Mouse (Mus musculus) ovary, postnatal 14 days (tissue): ENCODE data around the gene Tbrg4.

Source experiments
- DNase-seq: peaks from one replicate; pipeline ENCODE4 v3.0.0; 2022; ENCODE audit warnings: low spot score

The Tbrg4 gene

GRCm38 (mm10) chr11:6623704-6624103 lies 2.2 kb downstream of the Tbrg4 start:
- DNase-seq, result no peak

- DNase-seq, result no peak
Observed at GRCm38 (mm10) chr11:6615250-6616205, 10.3 kb downstream of the Tbrg4 start.

DNA sequence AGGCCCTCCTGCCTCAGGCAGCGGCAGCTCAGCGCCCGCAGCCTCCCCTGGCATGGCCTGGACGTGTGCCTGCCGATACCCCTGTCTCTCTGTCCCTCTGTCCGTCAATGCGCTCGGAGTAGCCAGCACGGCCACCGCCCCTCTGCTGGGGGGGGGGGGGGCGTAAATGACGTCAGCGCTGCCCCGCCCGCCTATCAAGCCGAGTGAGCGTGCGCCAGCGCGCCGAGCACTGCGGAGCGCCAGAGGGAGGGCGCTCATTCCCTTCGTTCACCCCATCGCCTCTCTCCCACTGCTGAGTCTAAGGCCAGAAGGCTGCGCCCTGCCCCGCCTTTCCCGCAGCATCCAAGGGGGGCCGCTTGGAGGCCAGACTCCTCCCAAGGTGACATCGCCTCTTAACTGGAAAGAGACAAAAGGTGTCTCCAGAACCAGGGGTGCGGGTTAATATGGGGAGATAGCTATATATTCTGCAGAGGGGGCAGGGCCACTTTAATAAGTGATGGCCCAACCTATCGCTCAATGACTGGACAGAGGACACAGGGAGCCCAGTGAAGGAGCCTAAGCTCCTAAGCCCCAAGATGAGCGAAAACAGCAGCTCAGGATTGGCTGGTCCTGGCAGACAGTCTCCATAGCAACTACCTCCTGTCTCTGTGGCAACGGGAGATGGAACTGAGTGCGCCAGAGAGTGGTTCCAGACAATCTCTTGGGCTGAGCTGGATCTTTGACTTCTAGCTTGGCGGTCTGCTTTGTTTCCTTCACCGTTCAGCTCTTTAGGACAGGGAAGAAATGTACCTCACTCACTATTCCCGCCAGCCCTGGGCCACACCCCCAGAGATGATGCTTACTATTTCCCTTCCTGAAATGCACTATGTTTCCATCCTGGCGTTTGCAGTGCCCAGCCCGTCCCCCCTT lies 20.1 kb downstream of the Tbrg4 start, which contains the start of gene Nacad:
TSS of gene Nacad (minus strand) at position 563 of the 909 bp plus-strand sequence.
- no peak for DNase-seq

DNA sequence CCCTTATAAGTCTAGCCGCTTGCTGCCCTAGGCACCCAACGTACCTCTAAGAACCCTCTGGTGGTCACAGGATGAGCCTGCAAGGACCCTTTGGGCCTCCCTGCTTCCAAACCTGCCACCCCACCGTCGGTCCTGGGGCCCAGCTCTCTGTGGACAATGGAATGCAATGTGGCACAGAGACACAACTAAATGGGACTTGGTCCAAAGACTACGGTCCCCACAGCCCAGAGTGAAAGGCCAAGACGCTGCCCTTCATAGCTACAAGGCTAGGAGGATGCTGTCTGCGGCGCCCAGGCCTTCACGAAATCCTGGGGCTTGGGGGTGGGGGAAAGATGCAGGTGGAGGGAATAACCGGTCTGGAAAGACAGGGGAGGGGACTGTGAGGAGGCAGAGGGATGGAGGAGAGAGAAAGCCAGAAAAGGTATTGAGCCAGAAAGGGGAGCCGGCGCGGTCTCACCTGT lies 20.8 kb downstream of the Tbrg4 start:
- no peak for DNase-seq

GRCm38 (mm10) chr11:6604604-6604936 lies 21.3 kb downstream of the Tbrg4 start:
- no peak for DNase-seq

- DNase-seq, result no peak
Observed at GRCm38 (mm10) chr11:6603887-6604603, 21.8 kb downstream of the Tbrg4 start.

DNA sequence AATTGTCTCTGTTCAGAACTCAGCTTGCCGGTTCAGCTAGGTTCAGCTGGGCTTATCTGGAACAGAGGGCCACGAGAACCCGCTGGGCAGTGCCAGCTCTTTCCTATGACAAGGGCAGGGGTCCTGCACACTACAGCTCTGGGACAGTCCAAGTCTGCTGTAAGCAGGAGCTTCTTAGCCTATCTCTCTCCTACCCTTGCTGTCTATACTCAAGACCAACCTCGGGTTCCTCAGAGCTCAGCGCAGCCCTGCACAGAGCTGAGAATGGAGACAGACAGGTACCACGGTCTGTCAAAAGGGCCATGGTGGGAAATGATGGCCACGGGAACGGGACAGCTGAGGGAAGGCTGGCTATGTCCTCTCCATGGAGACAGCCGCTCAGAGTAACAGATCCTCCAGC lies 22.6 kb downstream of the Tbrg4 start:
- no peak for DNase-seq

- DNase-seq, result no peak
Observed at GRCm38 (mm10) chr11:6602662-6603061, 23.2 kb downstream of the Tbrg4 start.

DNA sequence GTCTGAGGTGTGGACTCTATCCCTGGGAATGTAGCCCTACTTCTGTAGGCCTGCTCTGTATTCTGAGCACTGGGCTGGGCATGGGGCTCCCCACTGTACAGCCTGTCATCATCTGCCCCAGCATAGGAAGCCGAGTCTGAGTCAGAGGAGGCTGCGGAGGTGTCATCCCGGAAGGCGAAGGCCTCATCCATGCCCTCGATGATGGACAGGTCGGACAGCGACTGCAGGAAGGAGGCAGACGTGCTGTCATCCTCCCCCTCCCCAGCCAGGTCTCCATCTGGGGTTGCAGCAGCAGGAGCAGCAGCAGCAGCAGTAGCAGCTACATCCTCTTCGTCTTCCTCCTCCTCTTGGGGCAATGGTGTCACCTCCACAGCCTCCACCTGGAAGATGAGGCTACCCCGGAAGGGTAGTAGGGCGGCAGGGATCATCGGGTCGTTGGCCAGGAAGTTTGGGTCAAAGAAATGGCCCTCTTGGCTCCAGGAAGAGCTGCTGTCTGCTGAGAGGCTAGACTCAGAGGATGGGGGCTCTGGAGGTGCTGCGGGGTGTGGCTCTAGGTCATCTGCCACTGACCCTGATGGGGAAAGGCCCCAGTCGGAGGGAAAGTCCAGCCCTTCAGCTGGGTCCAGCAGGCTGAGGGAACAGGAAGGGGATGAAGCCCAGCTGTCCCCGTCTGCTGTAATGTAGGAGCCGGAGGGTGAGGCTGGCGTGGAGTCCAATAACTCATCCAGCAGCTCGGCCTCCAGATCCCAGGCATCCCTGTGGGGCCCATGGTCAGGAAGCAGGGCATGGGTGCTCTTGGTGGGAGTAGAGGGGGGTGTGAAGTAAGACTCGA lies 24.0 kb downstream of the Tbrg4 start:
- no peak for DNase-seq

GRCm38 (mm10) chr11:6600284-6600944 lies 25.5 kb downstream of the Tbrg4 start:
- no peak for DNase-seq

DNA sequence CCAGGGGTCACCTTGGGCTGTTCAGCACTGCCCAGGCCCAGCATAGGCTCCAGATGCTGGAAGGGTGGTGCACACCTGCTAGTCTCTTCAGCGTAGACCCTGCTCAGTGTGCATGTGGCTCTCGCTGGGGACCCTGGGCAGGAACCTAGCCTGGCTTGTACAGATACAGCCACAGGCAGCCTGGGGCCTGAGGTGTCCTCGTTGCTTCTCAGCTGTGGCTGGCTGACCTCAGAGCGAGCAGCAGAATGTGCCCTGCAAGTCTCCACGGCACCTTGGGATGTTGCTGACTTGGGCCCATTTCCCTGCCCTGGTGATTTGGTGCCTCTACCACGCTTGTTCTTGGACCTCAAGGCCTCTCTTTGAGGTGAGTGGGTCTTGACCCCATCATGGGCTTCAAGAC lies 26.0 kb downstream of the Tbrg4 start:
- no peak for DNase-seq

GRCm38 (mm10) chr11:6599011-6599681 lies 26.7 kb downstream of the Tbrg4 start:
- DNase-seq, result no peak

DNA sequence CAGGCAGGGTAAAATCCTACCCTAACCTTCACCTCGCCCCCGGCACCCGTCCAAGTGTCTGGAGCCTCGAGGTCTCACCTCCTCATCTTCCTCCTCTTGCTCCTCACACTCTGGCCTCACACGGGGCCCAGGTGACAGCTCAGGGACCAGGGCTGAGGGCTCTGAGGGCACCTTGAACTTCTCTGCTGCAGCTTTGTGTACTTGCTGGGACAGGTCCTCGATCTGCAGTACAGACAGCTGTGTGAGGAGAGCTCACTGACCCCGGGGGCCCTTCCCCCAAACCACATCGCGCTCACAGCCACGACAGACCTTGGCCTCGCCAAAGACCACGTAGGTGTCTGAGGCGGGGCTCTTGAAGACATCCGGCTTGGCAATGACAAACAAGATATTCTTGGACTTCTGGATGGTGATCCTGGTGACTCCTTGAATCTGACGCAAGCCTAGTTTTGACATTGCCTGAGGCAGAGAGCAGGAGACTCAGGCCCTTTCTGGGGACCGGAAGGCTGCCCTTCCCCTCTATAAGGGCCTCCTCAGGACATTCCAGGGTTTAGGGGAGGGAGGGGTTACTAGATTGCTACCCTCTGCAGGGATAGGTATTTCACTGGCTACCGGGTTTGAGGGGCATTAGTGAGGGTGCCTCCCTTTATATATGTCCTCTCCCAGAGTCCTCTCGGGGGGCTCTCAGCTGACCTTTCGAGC lies 27.5 kb downstream of the Tbrg4 start:
- no peak for DNase-seq

DNA sequence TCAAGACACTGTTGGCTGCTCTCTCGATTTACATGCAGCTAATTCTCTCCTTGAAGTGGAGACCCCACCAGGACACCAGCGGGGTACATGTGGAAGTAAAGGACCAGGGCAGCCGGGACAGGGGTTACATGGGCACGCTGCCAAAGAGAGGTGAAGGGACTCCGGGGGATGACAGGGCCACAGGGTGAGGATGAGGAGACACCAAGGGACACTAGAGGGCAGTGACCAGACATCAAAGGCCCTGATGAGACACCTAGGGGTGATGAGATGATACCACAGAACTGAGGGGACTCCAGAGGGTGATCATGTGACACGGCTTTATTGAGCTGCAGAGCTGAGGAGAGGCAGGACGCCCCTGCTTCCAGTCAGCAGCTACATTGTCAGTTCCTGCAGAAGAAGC lies 28.3 kb downstream of the Tbrg4 start:
- DNase-seq, result no peak

GRCm38 (mm10) chr11:6596616-6597015 lies 29.3 kb downstream of the Tbrg4 start:
- DNase-seq, result no peak

- DNase-seq, result no peak
Observed at GRCm38 (mm10) chr11:6596205-6596604, 29.7 kb downstream of the Tbrg4 start.

DNA sequence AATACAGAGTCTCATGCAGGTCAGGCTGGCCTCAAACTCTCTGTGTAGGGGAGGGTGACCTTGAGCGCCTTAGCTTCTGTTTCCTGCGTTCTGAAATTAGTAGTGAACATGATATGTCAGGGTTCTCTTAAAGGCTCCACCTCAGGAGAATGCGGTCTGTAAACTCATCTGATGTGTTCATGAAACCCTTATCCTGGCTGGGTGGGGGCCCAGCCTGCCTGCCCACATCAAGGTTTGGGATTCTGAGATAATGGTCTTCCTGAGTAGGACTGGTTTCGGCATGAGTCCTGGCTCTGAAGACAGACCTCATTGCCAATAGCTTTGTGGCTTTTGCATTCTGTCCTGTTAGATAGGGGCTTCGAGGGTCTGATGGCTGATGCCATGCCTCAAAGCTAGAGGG lies 30.5 kb downstream of the Tbrg4 start:
- no peak for DNase-seq

DNA sequence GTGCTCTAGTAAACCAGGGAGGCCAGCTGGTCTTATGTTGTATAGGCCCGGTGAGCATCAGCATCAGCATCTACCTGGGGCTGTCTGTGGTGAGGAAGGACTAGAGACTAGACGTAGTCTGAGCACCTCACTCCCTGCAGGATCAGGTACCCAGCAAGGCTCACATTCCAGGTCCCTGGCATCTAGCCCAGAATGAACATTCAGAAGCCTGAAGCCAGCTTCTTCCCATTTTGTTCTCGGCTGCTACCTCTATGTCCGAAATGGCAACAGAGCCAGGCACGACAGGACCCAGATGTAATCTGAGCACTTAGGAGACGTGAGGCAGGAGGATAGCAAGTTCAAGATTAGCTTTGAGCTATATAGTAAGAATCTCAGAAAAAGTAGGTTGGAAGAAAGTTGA lies 31.0 kb downstream of the Tbrg4 start:
- DNase-seq, result no peak

GRCm38 (mm10) chr11:6593406-6593805 lies 32.5 kb downstream of the Tbrg4 start:
- DNase-seq, result no peak
